Mouse (Mus musculus) layer of hippocampus, postnatal 10 days (tissue): ENCODE measurements around the gene Vapa. TPM values are rescaled to one million over a fixed set of nuclear protein-coding genes. Genes with fewer than 3 reads are reported as not detected.
A peak's percentile ranks its signal among the peaks of the same experiment; 100 is the strongest.
"Not testable (repeated sequence)": the region's sequence is repeated elsewhere in the genome, so short reads cannot be mapped to it uniquely, and the experiment has no call there.

Experiments used
- DNase-seq, 2 experiments: peaks; one replicate each; pipeline ENCODE4 v3.0.0; 2021; ENCODE audit warnings: low spot score in 2 of 2
- long read RNA-seq: library from polyadenylated mRNA; stranded (forward); transcript quantifications from one replicate; pipeline ENCODE4 v2.0.0, GENCODE M21; 2023
- total RNA-seq, 2 experiments: library from RNA; stranded (reverse); gene quantifications; 2 replicates each; pipeline ENCODE4 v1.2.3; 2021

Gene Vapa
- 100 to 1,000 TPM; 153 to 164 TPM for total RNA-seq
- long read RNA-seq, transcript Vapa-201 (6 exons, 3,369 nt): major isoform, 374 of 388 reads
- long read RNA-seq, partial matches to known transcripts: 3 of 388 reads
- long read RNA-seq, other reads (novel, unspliced or antisense): 11 of 388 reads

DNA sequence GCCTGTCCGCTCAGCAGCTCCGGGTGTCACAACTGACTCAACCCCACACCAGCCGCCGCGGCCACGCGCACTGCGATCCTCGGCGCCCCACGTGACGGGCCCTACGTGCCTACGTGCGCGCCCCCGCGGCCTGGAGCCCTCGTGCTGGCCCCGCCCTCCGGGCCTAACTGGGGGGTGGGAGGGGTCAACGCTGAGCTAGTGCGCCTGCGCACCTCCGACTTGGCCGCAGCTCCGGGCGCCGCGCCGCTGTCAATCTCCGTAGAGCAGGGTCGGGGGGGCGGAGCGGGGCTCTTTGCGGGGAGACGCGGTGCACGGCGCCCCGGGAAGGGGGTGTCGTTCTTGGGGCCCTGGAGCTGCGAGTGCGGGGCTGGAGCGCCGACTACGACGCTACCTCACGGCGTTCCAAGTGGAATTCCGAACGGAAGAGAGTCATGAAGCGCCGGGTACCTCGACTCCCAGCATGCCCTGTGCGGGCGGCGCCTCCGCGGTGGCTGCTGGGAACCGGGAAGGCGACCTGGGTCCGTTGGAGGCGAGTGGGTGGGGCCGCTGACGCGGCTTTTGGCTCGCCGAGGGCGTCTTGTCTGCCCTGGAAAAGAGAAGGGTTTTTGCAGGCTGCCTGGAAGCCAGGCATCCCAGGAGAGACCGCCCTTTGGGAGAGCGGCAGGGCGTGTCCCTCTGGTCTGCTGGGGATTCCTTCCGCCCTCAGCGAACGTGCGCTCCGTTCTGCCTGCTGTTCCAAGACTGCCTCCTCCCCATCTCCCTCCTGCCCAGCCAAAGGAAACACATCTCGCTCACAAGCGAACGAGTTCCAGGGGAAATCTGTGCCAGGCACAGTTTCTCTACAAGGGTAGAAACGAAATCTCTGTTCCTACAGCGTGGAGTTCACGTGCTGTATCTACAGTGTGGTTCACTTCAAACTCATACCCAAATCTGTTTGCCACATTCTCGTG lies at the start of gene Vapa:
TSS of gene Vapa (minus strand) at position 93 of the 950 bp plus-strand sequence.
- peak; percentile 98 to 99 for DNase-seq

GRCm38 (mm10) chr17:65662662-65663061 lies 49.3 kb upstream of the Vapa start:
- DNase-seq: no peak

- DNase-seq: no peak
Measured at GRCm38 (mm10) chr17:65658416-65658815, 45.1 kb upstream of the Vapa start.

DNA sequence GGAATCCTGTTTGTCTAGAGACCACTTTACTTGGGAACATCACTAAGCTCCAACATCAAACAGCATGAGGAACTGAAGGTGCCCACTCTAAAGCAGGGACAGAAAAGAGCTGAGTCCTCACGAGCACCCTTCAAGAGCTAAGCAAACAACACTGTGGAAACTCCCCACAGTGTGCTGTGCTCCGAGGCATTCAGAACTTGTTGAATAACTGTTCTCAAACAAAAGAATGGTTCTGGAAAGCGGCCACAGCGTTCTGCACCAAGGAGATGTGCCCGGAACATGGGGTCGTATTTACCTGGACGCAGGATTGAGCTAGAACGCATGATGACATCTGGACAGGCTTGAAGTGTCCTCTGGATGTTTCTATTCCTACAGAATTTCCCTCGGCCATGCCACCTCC lies 44.6 kb upstream of the Vapa start:
- no peak for DNase-seq

DNA sequence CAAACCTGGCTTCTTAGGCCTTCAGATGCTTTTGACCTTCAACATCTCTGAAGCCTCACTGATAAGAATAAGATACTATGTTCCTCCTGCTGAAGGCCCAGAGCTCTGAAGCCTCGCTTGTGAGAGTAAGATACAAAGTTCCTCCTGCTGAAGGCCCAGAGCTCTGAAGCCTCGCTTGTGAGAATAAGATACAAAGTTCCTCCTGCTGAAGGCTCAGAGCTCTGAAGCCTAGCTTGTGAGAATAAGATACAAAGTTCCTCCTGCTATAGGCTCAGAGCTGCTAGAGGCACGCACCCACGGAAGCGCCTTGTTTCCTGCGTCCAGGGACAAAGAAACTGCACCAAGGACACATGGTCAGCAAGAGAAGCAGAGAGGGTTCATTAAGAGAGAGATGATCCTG lies 43.4 kb upstream of the Vapa start:
- no peak for DNase-seq

- no peak for DNase-seq
Measured at GRCm38 (mm10) chr17:65656076-65656475, 42.7 kb upstream of the Vapa start.

DNA sequence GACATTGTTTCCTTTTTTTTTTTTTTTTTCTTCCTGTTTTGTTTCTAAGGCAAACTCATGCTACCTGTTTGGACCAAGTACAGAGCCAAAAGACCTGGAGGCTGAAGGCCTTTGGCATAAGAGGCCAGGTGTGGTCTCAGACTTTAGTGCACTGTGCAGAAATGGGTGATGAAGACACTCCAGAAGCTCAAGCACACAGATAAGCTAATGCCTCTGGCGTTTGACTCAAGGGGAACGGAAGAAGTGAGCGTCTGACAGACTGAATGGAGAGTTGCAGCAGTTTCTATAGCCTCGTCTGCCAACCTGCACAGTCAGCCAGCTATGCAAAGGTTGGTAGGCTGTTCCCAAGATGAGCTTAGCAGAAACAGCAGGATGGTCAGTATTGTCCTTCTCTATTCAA lies 42.3 kb upstream of the Vapa start:
- DNase-seq: no peak

DNA sequence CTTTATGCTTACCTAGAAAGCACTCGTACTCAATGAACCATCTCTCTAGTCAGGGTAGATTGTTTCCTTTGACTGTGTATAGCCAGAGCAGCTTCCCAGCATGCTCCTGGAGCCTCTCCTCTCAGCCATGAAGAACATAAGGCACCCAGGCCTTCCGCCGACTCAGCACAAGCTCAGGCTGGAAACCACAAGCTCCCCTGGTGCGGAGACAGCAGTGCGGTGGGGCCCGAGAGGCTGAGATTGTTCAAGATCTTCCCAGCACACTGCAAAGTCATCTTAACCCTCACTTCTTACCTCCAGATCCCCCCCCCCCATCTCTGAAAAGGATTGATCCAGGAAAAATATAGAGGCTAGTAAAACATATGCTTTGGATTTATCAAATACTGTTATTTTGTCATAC lies 37.2 kb upstream of the Vapa start:
- DNase-seq: no peak

DNA sequence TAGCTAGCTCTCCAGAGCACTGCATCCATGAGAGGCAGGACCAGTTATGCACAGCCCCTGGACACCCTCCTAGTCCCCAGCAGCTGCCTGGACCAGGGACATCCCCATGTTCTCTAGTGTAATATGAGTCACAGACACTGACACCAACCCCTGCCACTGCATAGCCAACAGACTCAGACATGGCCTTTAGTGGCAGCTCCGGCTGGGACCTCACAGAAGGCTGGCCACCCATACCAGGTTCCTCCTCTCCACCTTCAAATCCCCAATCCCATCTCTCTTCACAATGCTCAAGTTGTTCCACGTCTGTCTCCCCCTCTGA lies 35.8 kb upstream of the Vapa start:
- DNase-seq: no peak

DNA sequence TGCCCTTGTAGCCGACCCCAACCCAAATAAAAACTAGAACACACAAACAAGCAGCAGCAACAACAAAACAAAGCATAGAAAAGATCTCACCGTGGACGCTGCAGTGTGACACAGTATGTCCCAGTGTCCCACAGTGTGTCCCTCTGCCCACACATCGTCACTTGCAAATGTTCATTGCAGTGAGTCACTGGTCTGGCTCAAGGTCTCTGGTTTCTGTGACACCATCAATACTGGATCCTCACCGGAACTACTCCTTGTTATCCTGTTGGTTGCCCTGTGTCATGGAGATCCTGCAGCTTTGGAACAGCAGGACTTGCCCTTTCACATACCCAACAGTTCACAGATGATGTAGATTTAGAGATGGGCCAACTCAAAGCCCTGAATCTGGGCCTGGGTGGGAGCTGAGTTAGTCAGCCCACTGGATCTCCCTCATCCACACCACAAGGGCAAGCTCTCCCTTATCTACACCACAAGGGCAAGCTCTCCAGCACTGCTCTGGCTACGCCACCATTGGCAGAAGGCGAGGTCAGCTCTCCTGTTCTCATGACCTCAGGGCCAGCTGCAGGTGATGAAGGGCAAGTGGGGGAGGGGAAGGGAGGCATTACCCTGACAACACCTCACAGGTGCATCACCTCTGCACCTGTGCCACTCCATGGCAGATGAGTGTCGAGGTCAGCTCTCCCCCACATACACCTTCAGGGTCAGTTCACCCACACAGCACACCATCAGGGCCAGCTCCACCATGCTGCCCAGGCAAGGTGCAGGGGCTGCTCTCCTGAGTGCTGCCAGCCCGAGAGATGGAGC lies 35.2 kb upstream of the Vapa start:
- no peak for DNase-seq

DNA sequence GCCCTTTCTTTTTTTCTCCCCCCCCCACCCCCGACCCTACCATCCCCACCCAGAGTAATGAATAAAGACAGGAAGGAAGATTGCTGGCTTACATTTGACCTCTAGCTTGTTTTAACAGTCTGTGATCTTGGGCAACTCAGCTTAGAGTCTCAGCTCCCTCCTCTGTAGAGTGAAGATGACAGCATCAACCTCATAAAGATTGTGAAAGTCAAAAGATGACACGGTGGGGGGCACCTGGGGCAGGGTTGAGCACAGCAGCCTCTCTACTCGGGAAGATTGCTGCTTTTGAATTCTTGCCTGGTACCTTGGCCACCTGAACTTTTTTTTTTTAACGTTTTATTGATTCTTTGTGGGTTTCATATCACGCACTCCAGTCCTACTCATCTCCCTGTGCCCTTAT lies 34.6 kb upstream of the Vapa start:
- DNase-seq: no peak

- DNase-seq: no peak
Measured at GRCm38 (mm10) chr17:65647226-65647625, 33.9 kb upstream of the Vapa start.

DNA sequence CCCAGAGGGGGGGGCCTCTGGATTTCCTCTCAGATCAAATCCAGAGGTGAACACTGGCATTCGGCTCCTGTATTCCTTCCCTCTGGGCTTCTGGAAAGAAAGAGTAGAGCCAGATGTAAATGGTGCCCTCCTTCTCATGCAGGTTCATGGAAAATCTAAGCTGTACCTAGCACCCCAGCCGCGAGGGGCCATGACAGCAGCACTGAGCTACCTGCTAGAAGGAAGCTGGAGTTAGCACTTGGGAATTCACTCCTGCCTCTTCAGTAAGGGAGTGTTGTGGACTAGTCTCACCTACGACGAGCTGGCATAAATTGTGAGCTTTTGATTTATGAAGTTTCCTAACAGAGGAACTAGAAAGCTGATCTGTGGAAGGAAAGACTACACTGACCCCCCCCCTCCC lies 30.2 kb upstream of the Vapa start:
- no peak for DNase-seq

DNA sequence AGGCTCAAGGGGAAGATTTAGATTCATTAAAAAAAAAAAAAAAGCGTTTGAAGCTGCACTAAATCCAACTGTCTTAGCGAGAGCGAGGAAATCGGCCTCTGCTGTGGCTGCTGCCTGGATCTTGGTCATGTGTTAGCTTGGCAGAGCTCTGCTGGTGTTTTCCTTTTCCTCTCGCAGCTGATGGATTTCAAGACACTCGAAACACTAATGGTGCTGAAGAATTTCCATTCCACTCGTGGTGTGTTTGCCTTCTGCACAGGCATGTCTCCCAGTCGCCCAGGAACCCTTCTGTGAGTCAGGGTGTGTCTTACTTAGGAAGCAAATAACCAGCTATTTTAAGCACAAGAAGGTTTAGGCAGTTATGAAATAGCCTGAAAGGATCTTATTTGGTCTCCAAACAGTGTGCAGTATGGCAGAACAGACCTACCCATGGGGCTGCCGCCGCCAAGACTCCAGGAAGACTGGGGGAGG lies 29.7 kb upstream of the Vapa start:
- peak; percentile 30 to 44 for DNase-seq

- DNase-seq: peak; percentile 13 to 17
Measured at GRCm38 (mm10) chr17:65642578-65642991, 29.2 kb upstream of the Vapa start.

DNA sequence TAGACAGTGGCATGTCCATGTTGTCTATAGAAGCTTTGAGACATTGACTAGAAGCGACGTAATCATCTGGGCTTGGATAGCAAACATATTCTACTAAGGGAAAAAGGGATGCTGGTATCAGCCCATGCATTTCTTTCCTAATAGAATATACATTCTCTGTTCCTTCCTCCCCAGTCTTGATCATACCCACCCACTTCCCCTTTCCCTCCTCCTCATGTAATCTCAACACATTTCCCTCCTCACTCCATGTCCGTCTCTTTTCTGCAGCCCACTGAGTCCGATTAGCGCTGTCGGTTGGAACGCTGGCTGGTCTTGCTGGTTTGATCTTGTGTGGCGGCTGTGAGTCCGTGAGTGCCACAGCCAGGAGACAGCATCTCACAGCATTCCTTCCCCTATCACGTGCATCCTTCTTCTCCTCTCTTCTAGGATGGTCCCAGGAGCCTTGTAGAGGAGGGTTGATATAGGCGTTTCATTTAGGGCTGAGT lies 28.4 kb upstream of the Vapa start, which contains the start of gene Txndc2:
TSS of gene Txndc2 (minus strand) at position 435 of the 485 bp plus-strand sequence.
- no peak for DNase-seq

DNA sequence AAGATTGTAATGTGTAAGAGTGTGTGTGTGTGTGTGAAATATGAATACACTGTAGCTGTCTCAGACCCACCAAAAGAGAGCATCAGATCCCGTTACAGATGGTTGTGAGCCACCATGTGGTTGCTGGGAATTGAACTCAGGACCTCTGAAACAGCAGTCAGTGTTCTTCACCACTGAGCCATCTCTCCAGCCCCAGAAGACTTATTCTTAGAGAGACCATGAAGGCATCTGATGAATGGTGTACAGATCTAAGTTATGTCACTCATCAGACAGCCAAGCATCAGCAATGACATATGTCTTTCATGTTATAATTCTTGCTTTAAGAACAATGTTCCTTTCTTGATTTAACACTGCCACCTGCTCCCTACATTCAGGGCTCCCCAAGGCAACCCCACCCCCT lies 25.8 kb upstream of the Vapa start:
- no peak for DNase-seq

GRCm38 (mm10) chr17:65635715-65636360 lies 22.5 kb upstream of the Vapa start:
- no peak for DNase-seq

DNA sequence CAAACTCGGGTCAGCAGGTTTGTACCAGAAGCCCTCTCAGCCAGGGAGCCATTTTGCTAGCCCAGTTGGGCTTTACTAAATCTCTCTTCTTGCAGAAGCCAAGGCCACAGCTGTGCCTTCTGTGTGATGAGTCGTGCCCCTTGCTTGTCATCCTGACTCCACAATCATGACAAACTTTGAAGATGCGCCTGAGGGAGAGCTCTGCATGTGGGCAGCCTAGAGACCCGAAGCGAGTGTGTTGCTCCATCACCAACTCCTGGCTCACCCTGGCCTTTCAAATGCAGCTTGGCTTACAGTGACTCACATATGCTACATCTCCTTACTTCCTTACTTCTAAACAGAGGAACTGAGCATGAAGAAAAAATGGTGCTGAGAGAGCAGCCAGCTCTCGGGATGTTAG lies 16.6 kb upstream of the Vapa start:
- DNase-seq: no peak

DNA sequence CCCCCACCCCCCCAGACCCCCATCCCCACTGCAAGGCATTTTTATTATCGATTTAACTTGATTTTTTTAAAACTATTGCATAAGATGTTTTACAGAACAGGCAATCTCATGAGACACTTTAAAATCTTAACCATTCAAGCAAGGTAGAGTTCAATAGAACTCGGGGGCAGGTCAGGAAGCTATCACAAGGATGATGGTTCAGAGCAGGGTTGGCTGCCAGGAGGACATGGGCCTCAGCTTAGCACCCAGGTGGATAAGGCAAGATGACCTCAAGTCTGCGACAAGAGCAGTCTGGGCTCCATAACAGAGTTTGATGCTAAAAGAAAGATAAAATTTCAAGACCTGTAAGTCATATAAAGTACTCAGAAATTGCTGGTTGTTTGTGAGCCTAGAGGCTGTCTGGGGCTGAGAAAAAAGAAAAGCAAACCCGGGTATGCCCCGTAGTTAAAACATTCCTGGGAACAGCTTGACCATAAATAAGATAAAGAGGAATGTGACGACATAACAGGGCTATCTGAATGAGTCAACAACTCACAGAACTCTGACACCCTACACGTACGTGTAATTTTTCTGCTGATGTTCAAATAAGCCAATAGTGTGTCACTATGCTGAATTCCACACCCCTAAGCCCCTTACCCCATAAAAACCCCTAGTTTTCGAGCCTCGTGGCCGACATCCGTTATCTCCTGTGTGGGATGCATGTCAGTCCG lies 15.6 kb upstream of the Vapa start:
- DNase-seq: not testable (repeated sequence)

DNA sequence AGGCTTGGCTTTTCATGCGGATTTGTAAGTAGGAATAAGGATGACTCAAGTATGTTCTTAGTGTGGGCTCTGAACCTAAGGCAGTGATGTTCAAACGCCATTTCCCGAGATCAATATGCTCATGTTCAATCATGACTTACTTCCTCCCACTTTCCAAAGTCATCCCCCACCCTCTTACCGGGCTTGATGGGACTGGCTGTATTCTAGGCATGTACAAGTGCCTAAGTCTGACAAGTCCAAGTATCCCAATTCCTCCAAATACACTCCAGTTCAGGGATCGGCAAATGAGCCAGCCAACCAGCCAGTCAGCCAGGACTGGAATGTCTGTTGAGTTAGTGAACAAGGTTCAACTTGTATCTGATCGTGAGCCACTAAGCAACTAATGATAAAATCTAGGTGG lies 12.9 kb upstream of the Vapa start:
- no peak for DNase-seq
